Mouse (Mus musculus) CH12.LX (cell line): ENCODE data around the gene Ankrd50. TPM values are rescaled to one million over a fixed set of nuclear protein-coding genes. Genes with fewer than 3 reads are reported as not detected.

Experiments used
- DNase-seq: peaks from one replicate; pipeline ENCODE4 v3.0.0-alpha.2; 2013; ENCODE audit errors: extremely low read depth
- H3K27ac ChIP-seq: 2 replicates; pipeline ENCODE4 v1.5.1; 2012; ENCODE audit warnings: low read depth, mild to moderate bottlenecking, control low read depth, moderate library complexity; ENCODE audit not compliant: insufficient read depth
- H3K27me3 ChIP-seq: replicated peaks from 2 replicates; pipeline ENCODE3; 2012; ENCODE audit warnings: inconsistent platforms
- H3K36me3 ChIP-seq, 2 experiments: replicated peaks in 1 of 2; 2 replicates each; pipeline versions ENCODE3 to v1.6.1; 2012; ENCODE audit warnings: inconsistent platforms in 1 of 2, low read length in 1 of 2, mild to moderate bottlenecking in 1 of 2, mixed read lengths in 1 of 2, moderate library complexity in 1 of 2; ENCODE audit not compliant: control insufficient read depth in 1 of 2, insufficient read depth in 1 of 2
- H3K4me1 ChIP-seq, 2 experiments: 2 replicates each; pipeline ENCODE4 v1.6.1; 2012; ENCODE audit warnings: inconsistent platforms in 1 of 2, moderate library complexity in 1 of 2; ENCODE audit not compliant: insufficient read depth in 2 of 2, control insufficient read depth in 1 of 2
- H3K4me2 ChIP-seq: 2 replicates; pipeline ENCODE4 v1.6.1; 2012; ENCODE audit warnings: low read depth, mild to moderate bottlenecking, control low read depth; ENCODE audit not compliant: poor library complexity, insufficient read depth, severe bottlenecking
- H3K4me3 ChIP-seq, 3 experiments: fragments of 150-350 bp in 1 of 3; sonication (generic) in 1 of 3; replicated peaks in 1 of 3; 2 replicates each; pipeline versions ENCODE3 to v1.5.1; 2011 to 2012; ENCODE audit warnings: low read depth in 2 of 3, low read length in 2 of 3, mild to moderate bottlenecking in 2 of 3, moderate library complexity in 2 of 3, control low read depth in 1 of 3, improper control_type of control experiment in 1 of 3, inconsistent platforms in 1 of 3, mixed read lengths in 1 of 3; ENCODE audit not compliant: poor library complexity in 1 of 3
- H3K79me2 ChIP-seq: replicated peaks from 2 replicates; pipeline ENCODE4 v1.6.1; 2012; ENCODE audit warnings: mild to moderate bottlenecking, moderate library complexity; ENCODE audit not compliant: control insufficient read depth, poor library complexity, insufficient read depth, severe bottlenecking; ENCODE audit errors: extremely low read depth
- H3K9ac ChIP-seq: 2 replicates; pipeline ENCODE4 v1.6.1; 2012; ENCODE audit warnings: low read depth, mild to moderate bottlenecking, control low read depth, moderate library complexity; ENCODE audit not compliant: insufficient read depth
- H3K9me3 ChIP-seq: replicated peaks from 2 replicates; pipeline ENCODE3; 2012; ENCODE audit warnings: low read length, inconsistent platforms, mixed read lengths
- CHD1 ChIP-seq: IDR thresholded peaks from 2 replicates; pipeline ENCODE4 v1.6.1; 2012; ENCODE audit warnings: low read depth, low read length, improper control_type of control experiment, inconsistent platforms
- CHD2 ChIP-seq: IDR thresholded peaks from 2 replicates; pipeline ENCODE4 v1.6.1; 2011; ENCODE audit warnings: low read length, improper control_type of control experiment
- CTCF ChIP-seq, 2 experiments: IDR thresholded peaks in 1 of 2; conservative IDR thresholded peaks in 1 of 2; 2 replicates each; pipeline ENCODE4 v1.5.1; 2011 to 2012; ENCODE audit warnings: low read depth in 2 of 2, low read length in 2 of 2, improper control_type of control experiment in 1 of 2, inconsistent platforms in 1 of 2, mild to moderate bottlenecking in 1 of 2, moderate library complexity in 1 of 2
- E2F4 ChIP-seq: IDR thresholded peaks from 2 replicates; pipeline ENCODE4 v1.6.1; 2011; ENCODE audit warnings: low read depth, low read length, improper control_type of control experiment; ENCODE audit not compliant: insufficient replicate concordance
- ELF1 ChIP-seq: IDR thresholded peaks from 2 replicates; pipeline ENCODE4 v1.6.1; 2014; ENCODE audit warnings: low read depth, mild to moderate bottlenecking, inconsistent platforms, low read length, improper control_type of control experiment
- EP300 ChIP-seq: IDR thresholded peaks from 2 replicates; pipeline ENCODE4 v1.6.1; 2011; ENCODE audit warnings: low read length, improper control_type of control experiment
- GABPA ChIP-seq: IDR thresholded peaks from 2 replicates; pipeline ENCODE4 v1.6.1; 2012; ENCODE audit warnings: low read depth, low read length, improper control_type of control experiment, inconsistent platforms; ENCODE audit not compliant: insufficient replicate concordance
- HCFC1 ChIP-seq: IDR thresholded peaks from 2 replicates; pipeline ENCODE4 v1.6.1; 2012; ENCODE audit warnings: low read depth, mild to moderate bottlenecking, inconsistent platforms, low read length, improper control_type of control experiment
- KAT2A ChIP-seq: IDR thresholded peaks from 2 replicates; pipeline ENCODE4 v1.6.1; 2012; ENCODE audit warnings: low read length, improper control_type of control experiment, inconsistent platforms; ENCODE audit not compliant: insufficient replicate concordance
- MAFK ChIP-seq: IDR thresholded peaks from 2 replicates; pipeline ENCODE4 v1.6.1; 2011; ENCODE audit warnings: low read length, improper control_type of control experiment; ENCODE audit not compliant: insufficient replicate concordance
- MAX ChIP-seq: IDR thresholded peaks from 2 replicates; pipeline ENCODE4 v1.6.1; 2011; ENCODE audit warnings: low read length, improper control_type of control experiment
- MAZ ChIP-seq: IDR thresholded peaks from 2 replicates; pipeline ENCODE4 v1.6.1; 2012; ENCODE audit warnings: low read depth, mild to moderate bottlenecking, inconsistent platforms, low read length, improper control_type of control experiment, moderate library complexity
- MEF2A ChIP-seq: IDR thresholded peaks from 2 replicates; pipeline ENCODE4 v1.6.1; 2014; ENCODE audit warnings: low read depth, mild to moderate bottlenecking, inconsistent platforms, low read length, improper control_type of control experiment, borderline replicate concordance
- POLR2A ChIP-seq: IDR thresholded peaks from 2 replicates; pipeline ENCODE4 v1.6.1; 2011; ENCODE audit warnings: low read depth, mild to moderate bottlenecking, improper control_type of control experiment, low read length
- POLR2AphosphoS2 ChIP-seq: IDR thresholded peaks from 2 replicates; pipeline ENCODE4 v1.6.1; 2011; ENCODE audit warnings: low read depth, low read length, improper control_type of control experiment
- RAD21 ChIP-seq: IDR thresholded peaks from 2 replicates; pipeline ENCODE4 v1.6.1; 2011; ENCODE audit warnings: low read depth, mild to moderate bottlenecking, low read length, improper control_type of control experiment, moderate library complexity
- RCOR1 ChIP-seq: conservative IDR thresholded peaks from 2 replicates; pipeline ENCODE4 v1.6.1; 2012; ENCODE audit warnings: low read depth, mild to moderate bottlenecking, inconsistent platforms, low read length, improper control_type of control experiment
- SIN3A ChIP-seq: IDR thresholded peaks from 2 replicates; pipeline ENCODE4 v1.6.1; 2012; ENCODE audit warnings: low read length, improper control_type of control experiment, inconsistent platforms
- SMC3 ChIP-seq: IDR thresholded peaks from 2 replicates; pipeline ENCODE4 v1.6.1; 2011; ENCODE audit warnings: low read depth, low read length, improper control_type of control experiment
- TBP ChIP-seq: conservative IDR thresholded peaks from 2 replicates; pipeline ENCODE4 v1.6.1; 2011; ENCODE audit warnings: low read depth, low read length, improper control_type of control experiment
- TCF12 ChIP-seq: IDR thresholded peaks from 2 replicates; pipeline ENCODE4 v1.6.1; 2014; ENCODE audit warnings: low read depth, mild to moderate bottlenecking, inconsistent platforms, low read length, improper control_type of control experiment
- UBTF ChIP-seq: IDR thresholded peaks from 2 replicates; pipeline ENCODE4 v1.6.1; 2012; ENCODE audit warnings: low read depth, mild to moderate bottlenecking, inconsistent platforms, low read length, improper control_type of control experiment, moderate library complexity
- USF1 ChIP-seq: IDR thresholded peaks from 2 replicates; pipeline ENCODE4 v1.6.1; 2014; ENCODE audit warnings: low read depth, mild to moderate bottlenecking, inconsistent platforms, low read length, improper control_type of control experiment
- USF2 ChIP-seq: conservative IDR thresholded peaks from 2 replicates; pipeline ENCODE4 v1.6.1; 2011; ENCODE audit warnings: low read depth, low read length, improper control_type of control experiment
- ZKSCAN1 ChIP-seq: IDR thresholded peaks from 2 replicates; pipeline ENCODE4 v1.6.1; 2012; ENCODE audit warnings: low read depth, inconsistent platforms, low read length, improper control_type of control experiment, borderline replicate concordance
- ZMIZ1 ChIP-seq: IDR thresholded peaks from 2 replicates; pipeline ENCODE4 v1.6.1; 2012; ENCODE audit warnings: low read depth, mild to moderate bottlenecking, inconsistent platforms, low read length, improper control_type of control experiment
- ZNF384 ChIP-seq: IDR thresholded peaks from 2 replicates; pipeline ENCODE4 v1.6.1; 2012; ENCODE audit warnings: low read depth, low read length, improper control_type of control experiment, inconsistent platforms
- dilution Hi-C: fragments of 300-500 bp; cut with MboI; formaldehyde crosslinking; loops from 2 replicates; pipeline ENCODE4 v1.14.3; 2020; ENCODE audit warnings: low sequenced_read_pairs; ENCODE audit not compliant: extremely low pct_unique_long_range_greater_than_20kb, extremely low pct_ligation_motif_present
- in situ Hi-C: fragments of 300-500 bp; cut with MboI; formaldehyde crosslinking; loops from 3 replicates; pipeline ENCODE4 v1.14.3; 2019; ENCODE audit warnings: low sequenced_read_pairs, low pct_ligation_motif_present, low pct_unique_long_range_greater_than_20kb, mixed read lengths
- polyA plus RNA-seq: library from polyadenylated mRNA; unstranded; fragments of >175 nt; gene quantifications from 2 replicates; pipeline ENCODE4 v1.2.1, GENCODE M21; 2012; ENCODE audit warnings: low read depth; ENCODE audit not compliant: insufficient read length
- total RNA-seq, 2 experiments: library from RNA; depleted of rRNA; stranded (reverse); fragments of 300-350 nt in 1 of 2; fragments of >200 nt in 1 of 2; gene quantifications; 2 replicates each; pipeline ENCODE4 v1.2.3; 2012 to 2014

Ankrd50 gene
- total and polyA plus RNA-seq, 3 experiments: 14.0 to 24.6 (median 16.4) TPM

DNA sequence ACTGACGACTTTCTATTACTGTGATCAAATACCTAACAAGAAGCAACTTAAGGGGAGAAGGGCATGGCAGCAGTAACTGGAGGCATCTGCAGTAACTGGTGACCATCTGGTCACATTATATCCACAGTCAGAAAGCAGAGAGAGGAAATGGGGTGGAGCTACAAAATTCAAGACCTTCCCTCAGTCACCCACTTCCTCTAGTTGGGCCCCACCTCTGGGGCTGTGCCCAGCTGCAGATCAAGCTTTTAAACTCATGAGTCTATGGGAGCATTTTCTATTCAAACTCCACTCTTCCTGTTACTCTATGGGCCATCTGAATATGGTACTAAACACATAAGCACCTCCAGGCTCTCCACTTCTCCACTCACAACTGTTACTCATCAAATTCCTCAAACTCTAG is 3.5 kb downstream of the Ankrd50 start:
- in situ Hi-C loops (no loop called here), dilution Hi-C loops (no loop called here)
- Histone ChIP-seq H3K27ac (no peak overlapping the region), H3K27me3 (no peaks in the 10 kb centered on the region), H3K4me3 (no peak overlapping the region), H3K9ac (no peak overlapping the region), H3K4me1 (peaks cover 11 to 43% of the 10 kb centered on the region in 2 experiments; a peak in 3 of 4 replicates), H3K9me3 (peaks cover 3% of the 10 kb centered on the region), H3K79me2 (peaks cover 17% of the 10 kb centered on the region), H3K36me3 (peaks cover 8 to 47% of the 10 kb centered on the region in 2 experiments), H3K4me2 (no peak overlapping the region)
- DNase-seq: peak; percentile 33
- TF ChIP-seq ELF1 (peak; percentile 40; the same call in 1 of the 2 replicates), POLR2A (0 out of 2 replicates have a peak, but pooled peaks have one; percentile 16), TBP (0 out of 2 replicates have a peak, but pooled peaks have one; percentile 28), ZMIZ1 (no peak), TCF12 (0 out of 2 replicates have a peak, but pooled peaks have one; percentile 33), HCFC1 (0 out of 2 replicates have a peak, but pooled peaks have one; percentile 34), CHD1 (no peak), ZNF384 (no peak)

DNA sequence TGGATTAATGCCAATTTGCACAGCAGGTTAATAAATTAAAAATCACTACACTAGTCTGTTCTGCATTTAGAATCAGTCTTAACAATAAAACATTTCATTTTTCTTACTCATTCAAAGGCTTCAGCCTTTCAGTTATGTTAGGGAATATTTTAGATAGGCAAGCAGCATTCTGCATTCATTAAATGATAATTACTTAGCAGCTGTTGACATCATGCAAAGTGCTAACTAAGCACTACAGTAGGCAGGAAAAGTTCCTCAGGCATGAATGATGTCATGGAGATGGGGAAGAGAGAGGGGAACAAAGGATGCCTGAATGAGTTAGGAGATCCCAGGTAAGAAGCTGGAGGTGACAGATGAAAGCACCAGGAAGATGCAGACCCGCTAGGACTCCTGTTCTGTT is 6.7 kb downstream of the Ankrd50 start:
- in situ Hi-C loops: no loop called here
- DNase-seq: no peak
- TF ChIP-seq MEF2A: no peak
- TF ChIP-seq POLR2A: no peak
- no peak for TF ChIP-seq ZKSCAN1
- TF ChIP-seq MAX: no peak
- TF ChIP-seq RCOR1: no peak
- Histone ChIP-seq H3K36me3 (peaks cover 13 to 61% of the 10 kb centered on the region in 2 experiments), H3K4me3 (no peak overlapping the region), H3K9ac (no peak overlapping the region), H3K27ac (no peak overlapping the region), H3K79me2 (peaks cover 20% of the 10 kb centered on the region), H3K27me3 (no peaks in the 10 kb centered on the region), H3K9me3 (peaks cover 3% of the 10 kb centered on the region), H3K4me2 (no peak overlapping the region), H3K4me1 (peaks cover 11 to 35% of the 10 kb centered on the region in 2 experiments; a peak in 3 of 4 replicates)
- dilution Hi-C loops: no loop called here

DNA sequence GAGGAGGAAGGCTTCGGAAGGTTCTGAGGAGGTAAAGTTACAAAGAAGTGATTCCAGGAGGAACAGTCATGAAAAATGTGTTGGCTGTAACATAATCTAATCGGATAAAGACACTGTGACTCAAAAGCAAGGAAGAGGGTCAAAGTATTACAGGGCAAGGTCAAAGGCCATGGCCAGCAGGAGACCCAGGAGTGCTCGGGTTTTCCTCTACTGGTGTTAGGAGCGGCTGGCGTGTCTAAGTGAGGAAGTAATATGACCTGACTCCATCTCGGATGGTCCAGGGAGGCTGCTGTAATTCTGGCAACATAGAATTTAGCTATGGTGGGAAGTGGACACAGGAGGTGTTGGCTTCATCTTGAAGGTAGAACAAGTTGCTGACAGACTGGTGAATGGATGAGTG is 9.1 kb downstream of the Ankrd50 start:
- Histone ChIP-seq H3K27me3 (no peaks in the 10 kb centered on the region), H3K9ac (no peak overlapping the region), H3K4me1 (peaks cover 0 to 14% of the 10 kb centered on the region in 2 experiments; a peak in 3 of 4 replicates), H3K36me3 (peaks cover 7 to 56% of the 10 kb centered on the region in 2 experiments), H3K27ac (no peak overlapping the region), H3K9me3 (no peaks in the 10 kb centered on the region), H3K4me2 (no peak overlapping the region), H3K79me2 (peaks cover 12% of the 10 kb centered on the region), H3K4me3 (no peak overlapping the region)
- DNase-seq: no peak
- in situ Hi-C loops (no loop called here), dilution Hi-C loops (no loop called here)
- TF ChIP-seq RAD21: no peak
- TF ChIP-seq GABPA: no peak
- TF ChIP-seq CHD2: no peak
- no peak for TF ChIP-seq MAFK
- TF ChIP-seq POLR2AphosphoS2: no peak
- no peak for TF ChIP-seq KAT2A
- TF ChIP-seq USF1: no peak
- TF ChIP-seq USF2: no peak
- no peak for TF ChIP-seq UBTF
- no peak for TF ChIP-seq ELF1
- TF ChIP-seq EP300: no peak
- no peak for TF ChIP-seq MAZ
- no peak for TF ChIP-seq SMC3
- no peak for TF ChIP-seq RCOR1
- no peak for TF ChIP-seq POLR2A
- no peak for TF ChIP-seq CTCF (conservative IDR thresholded peaks at IDR 0.05 in 1 of 2, IDR thresholded peaks at IDR 0.05 in 1 of 2; ENCODE audit: low read depth in 2 of 2, low read length in 2 of 2)
- no peak for TF ChIP-seq E2F4
- no peak for TF ChIP-seq SIN3A
